Mouse (Mus musculus) heart, embryonic 11.5 days (tissue): ENCODE measurements around the gene Coch. TPM values are rescaled to one million over a fixed set of nuclear protein-coding genes. Genes with fewer than 3 reads are reported as not detected.
"Not testable (repeated sequence)": the region's sequence is repeated elsewhere in the genome, so short reads cannot be mapped to it uniquely, and the experiment has no call there.

Source experiments
- ATAC-seq: fragments of 200-750 bp; cut with Nextera tagmentation; replicated peaks from 2 replicates; pipeline ENCODE4 v1.8.0; 2017; ENCODE audit warnings: moderate library complexity; ENCODE audit not compliant: insufficient number of reproducible peaks, low FRiP score, low TSS enrichment
- H3K27ac ChIP-seq: fragments of 300-500 bp; sonication (generic); 2 replicates; pipeline ENCODE4 v1.5.1; 2014; ENCODE audit warnings: mild to moderate bottlenecking, low read depth, low read length
- H3K27me3 ChIP-seq: fragments of 300-500 bp; sonication (generic); 2 replicates; pipeline ENCODE4 v1.6.1; 2014; ENCODE audit warnings: mild to moderate bottlenecking, low read length, mixed read lengths; ENCODE audit not compliant: control insufficient read depth, insufficient read depth
- H3K36me3 ChIP-seq: fragments of 300-500 bp; sonication (generic); 2 replicates; pipeline ENCODE4 v1.6.1; 2014; ENCODE audit warnings: mild to moderate bottlenecking, low read length, moderate library complexity, mixed read lengths; ENCODE audit not compliant: control insufficient read depth, insufficient read depth
- H3K4me1 ChIP-seq: fragments of 300-500 bp; sonication (generic); 2 replicates; pipeline ENCODE4 v1.6.1; 2014; ENCODE audit warnings: low read length; ENCODE audit not compliant: control insufficient read depth, insufficient read depth
- H3K4me2 ChIP-seq: fragments of 300-500 bp; sonication (generic); 2 replicates; pipeline ENCODE4 v1.6.1; 2014; ENCODE audit warnings: mild to moderate bottlenecking, moderate library complexity
- H3K4me3 ChIP-seq: fragments of 300-500 bp; sonication (generic); 2 replicates; pipeline ENCODE4 v1.5.1; 2014; ENCODE audit warnings: low read depth, low read length
- H3K9ac ChIP-seq: fragments of 300-500 bp; sonication (generic); 2 replicates; pipeline ENCODE4 v1.6.1; 2014; ENCODE audit warnings: mild to moderate bottlenecking, low read depth, low read length, moderate library complexity
- H3K9me3 ChIP-seq: fragments of 300-500 bp; sonication (generic); replicated peaks from 2 replicates; pipeline ENCODE4 v1.6.1; 2016; ENCODE audit warnings: low read length; ENCODE audit not compliant: control insufficient read depth
- WGBS: fragments of 180-500 bp; shearing (Covaris S2); extraction: QIAGEN DNeasy Blood & Tissue Kit; methylation state at CpG from one replicate; pipeline ENCODE4 v1.1.7; 2014; ENCODE audit not compliant: insufficient replicate concordance; 5-methylcytosine and 5-hydroxymethylcytosine counted together
- polyA plus RNA-seq: library from polyadenylated mRNA; unstranded; fragments of >200 nt; fragmentation: Nextera tagmentation; extraction: Ambion mirVana; gene quantifications from 2 replicates; pipeline ENCODE4 v1.2.1, GENCODE M21; 2014

Coch gene
- polyA plus RNA-seq, 1 experiment from 2014 or later: 1.7 TPM

DNA sequence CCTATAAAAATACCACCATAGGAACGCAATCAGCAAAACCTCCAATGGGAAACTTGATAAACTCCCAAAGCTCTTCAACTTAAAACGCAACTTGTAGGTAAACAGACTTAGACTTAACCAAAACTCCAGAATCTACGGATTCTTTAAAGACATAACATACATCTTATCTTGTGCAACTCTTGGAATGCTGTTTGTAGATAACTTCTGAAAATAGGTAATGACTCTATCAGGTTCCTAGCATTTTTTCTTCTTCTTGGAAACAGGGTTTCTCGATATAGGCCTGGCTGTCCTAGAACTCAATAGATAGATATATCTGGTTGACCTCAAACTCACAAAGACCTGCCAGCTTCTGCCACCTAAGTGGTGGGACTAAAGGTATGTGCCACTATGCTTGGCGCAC lies 28.0 kb downstream of the Coch start:
- H3K4me1 ChIP-seq: no peaks in the 10 kb centered on the region
- no peak overlapping the region for H3K4me3 ChIP-seq
- no peak overlapping the region for H3K27ac ChIP-seq
- ATAC-seq: no peak
- H3K9ac ChIP-seq: no peak overlapping the region
- H3K9me3 ChIP-seq: no peaks in the 10 kb centered on the region
- H3K27me3 ChIP-seq: no peaks in the 10 kb centered on the region
- no peak overlapping the region for H3K4me2 ChIP-seq
- WGBS: 76% methylated on average over 5 of the region's 5 CpGs
- peaks cover 8% of the 10 kb centered on the region for H3K36me3 ChIP-seq

DNA sequence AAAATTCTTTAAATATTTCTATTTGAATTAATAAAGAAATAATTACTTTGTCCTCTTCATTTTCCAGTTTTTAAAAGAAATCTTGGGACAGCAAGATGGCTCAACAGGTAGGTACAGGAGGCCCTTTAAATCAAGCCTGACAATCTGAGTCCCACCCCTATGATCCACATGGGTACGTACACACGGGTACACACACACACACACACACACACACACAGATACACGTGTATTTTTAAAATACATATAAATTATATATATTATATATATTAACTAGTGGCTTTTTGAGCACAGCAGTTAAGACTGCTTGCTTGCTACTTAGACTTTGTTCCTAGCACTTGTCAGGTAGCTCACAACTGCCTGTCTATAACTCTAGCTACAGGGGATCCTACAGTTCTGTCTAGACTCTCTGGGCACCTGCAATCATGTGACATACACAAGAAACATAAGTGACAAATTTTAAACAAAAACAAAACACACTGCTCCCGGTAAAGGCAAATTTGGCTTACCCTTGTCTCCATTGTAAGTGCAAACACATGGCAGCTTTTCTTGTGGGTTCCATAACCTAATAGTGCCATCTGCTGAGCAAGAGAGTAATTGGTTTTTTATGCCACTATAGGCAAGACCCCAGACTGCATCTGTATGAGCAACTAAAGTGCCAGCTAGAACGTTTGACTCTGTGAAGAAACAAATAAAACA lies 29.7 kb downstream of the Coch start:
- H3K4me1 ChIP-seq: no peaks in the 10 kb centered on the region
- H3K9ac ChIP-seq: no peak overlapping the region
- no peak overlapping the region for H3K4me2 ChIP-seq
- H3K27me3 ChIP-seq: no peaks in the 10 kb centered on the region
- H3K27ac ChIP-seq: no peak overlapping the region
- no peak for ATAC-seq
- 85% methylated on average over 5 of the region's 5 CpGs for WGBS
- 0 out of 2 replicates have a peak, but pooled peaks cover 2% of the 10 kb centered on the region for H3K36me3 ChIP-seq
- no peak overlapping the region for H3K4me3 ChIP-seq
- H3K9me3 ChIP-seq: no peaks in the 10 kb centered on the region

DNA sequence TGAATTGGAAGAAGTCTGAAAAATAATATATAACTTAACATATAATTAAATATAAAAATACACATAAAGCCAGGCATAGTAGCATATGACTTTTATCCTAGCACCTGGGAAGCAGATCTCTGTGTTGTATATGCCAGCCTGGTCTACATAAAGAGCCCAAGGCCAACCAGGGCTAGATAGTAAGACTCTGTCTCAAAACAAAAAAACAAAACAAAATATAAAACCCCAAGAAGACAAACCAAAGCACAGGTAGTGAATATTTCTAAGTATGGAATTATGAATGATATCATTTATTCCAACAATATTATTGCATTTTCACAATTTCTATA lies 30.2 kb downstream of the Coch start:
- Histone ChIP-seq H3K4me1 (no peaks in the 10 kb centered on the region), H3K36me3 (0 out of 2 replicates have a peak, but pooled peaks cover 2% of the 10 kb centered on the region), H3K27ac (no peak overlapping the region), H3K27me3 (no peaks in the 10 kb centered on the region), H3K9me3 (no peaks in the 10 kb centered on the region), H3K9ac (no peak overlapping the region), H3K4me3 (no peak overlapping the region), H3K4me2 (no peak overlapping the region)
- no peak for ATAC-seq

DNA sequence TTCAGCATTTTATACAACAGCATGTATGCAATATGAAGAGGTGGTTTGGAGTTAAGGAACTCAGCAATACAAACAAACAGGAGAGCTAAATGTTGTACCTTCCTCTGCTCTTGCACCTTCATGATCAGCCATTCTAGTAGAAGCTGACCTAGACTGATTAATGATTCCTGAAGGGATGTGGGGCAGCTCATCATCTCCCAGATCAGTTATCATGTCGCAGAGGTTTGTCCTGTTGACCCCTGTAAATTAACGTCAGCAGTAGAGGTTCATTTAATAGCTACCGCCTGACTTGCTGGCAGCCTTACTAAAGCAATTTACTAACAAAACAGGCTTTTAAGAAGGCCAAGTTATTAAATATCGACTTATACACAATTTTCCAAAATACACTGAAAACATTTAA lies 40.3 kb downstream of the Coch start:
- ATAC-seq: no peak
- Histone ChIP-seq H3K9ac (no peak overlapping the region), H3K4me3 (no peak overlapping the region), H3K27me3 (no peaks in the 10 kb centered on the region), H3K4me1 (0 out of 2 replicates have a peak, but pooled peaks cover 8% of the 10 kb centered on the region), H3K27ac (no peak overlapping the region), H3K4me2 (no peak overlapping the region), H3K36me3 (no peaks in the 10 kb centered on the region), H3K9me3 (no peaks in the 10 kb centered on the region)
- WGBS: 77% methylated on average over 4 of the region's 4 CpGs

DNA sequence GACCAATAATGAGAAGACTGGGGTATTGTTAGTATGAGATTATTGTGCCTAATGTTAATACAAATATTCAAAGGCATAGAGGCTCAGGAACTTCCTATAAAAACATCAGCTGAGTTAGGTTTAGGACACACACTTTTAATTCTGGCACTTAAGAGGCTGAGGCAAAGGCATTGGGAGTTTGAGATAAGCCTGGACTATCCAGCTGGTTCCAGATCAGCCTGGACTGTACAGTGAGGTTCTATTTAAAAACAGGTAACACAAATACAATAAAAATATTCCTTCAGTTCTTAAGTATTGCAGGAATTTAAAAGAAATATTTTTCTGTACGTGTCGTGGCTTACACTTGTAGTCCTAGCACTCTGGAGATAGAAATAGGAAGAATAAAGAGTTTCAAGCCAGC lies 43.1 kb downstream of the Coch start:
- no peak for ATAC-seq
- H3K36me3 ChIP-seq: no peaks in the 10 kb centered on the region
- WGBS: 75% methylated on average over 2 of the region's 2 CpGs
- H3K27me3 ChIP-seq: no peaks in the 10 kb centered on the region
- no peak overlapping the region for H3K4me3 ChIP-seq
- H3K4me2 ChIP-seq: no peak overlapping the region
- H3K9ac ChIP-seq: no peak overlapping the region
- 0 out of 2 replicates have a peak, but pooled peaks cover 8% of the 10 kb centered on the region for H3K4me1 ChIP-seq
- no peaks in the 10 kb centered on the region for H3K9me3 ChIP-seq
- no peak overlapping the region for H3K27ac ChIP-seq

DNA sequence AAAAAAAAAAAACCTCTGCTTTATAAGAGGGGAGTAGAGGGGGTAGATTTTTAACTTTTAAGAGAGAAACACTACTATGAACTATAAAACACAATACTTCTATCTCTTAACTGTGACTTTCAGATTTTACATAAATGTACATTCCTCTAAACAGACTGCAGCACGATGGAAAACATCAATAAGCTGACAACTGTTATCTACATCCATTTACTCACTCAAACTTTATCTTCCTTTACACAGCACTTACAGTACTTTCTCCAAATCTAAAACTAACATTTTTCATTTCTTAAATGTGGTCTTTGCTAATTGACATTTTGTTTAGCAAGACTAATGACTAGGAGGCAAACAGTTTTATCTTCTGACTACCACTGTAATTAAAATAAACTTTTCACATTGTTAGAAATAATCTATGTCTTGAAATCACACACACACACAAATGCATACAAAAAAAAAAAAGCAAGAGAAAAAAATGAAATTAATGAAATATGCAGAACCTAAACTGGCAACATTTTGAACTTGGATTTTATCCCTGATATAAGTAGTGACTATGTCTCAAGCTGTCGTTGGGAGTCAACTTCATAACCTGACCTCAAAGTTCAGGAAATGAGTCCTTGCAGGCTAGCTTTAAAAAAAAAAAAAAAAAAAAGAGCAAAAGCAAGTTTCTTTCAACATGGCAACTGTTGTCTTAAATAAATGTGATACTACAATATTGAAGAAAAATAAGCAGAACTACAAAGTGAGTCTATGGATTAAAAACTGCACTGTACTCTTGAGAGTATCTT lies 43.7 kb downstream of the Coch start:
- WGBS: 34% methylated on average over 2 of the region's 2 CpGs
- Histone ChIP-seq H3K27me3 (no peaks in the 10 kb centered on the region), H3K4me2 (no peak overlapping the region), H3K4me1 (0 out of 2 replicates have a peak, but pooled peaks cover 8% of the 10 kb centered on the region), H3K36me3 (0 out of 2 replicates have a peak, but pooled peaks cover under 1% of the 10 kb centered on the region), H3K27ac (no peak overlapping the region), H3K9ac (no peak overlapping the region), H3K4me3 (no peak overlapping the region), H3K9me3 (no peaks in the 10 kb centered on the region)
- ATAC-seq: no peak

DNA sequence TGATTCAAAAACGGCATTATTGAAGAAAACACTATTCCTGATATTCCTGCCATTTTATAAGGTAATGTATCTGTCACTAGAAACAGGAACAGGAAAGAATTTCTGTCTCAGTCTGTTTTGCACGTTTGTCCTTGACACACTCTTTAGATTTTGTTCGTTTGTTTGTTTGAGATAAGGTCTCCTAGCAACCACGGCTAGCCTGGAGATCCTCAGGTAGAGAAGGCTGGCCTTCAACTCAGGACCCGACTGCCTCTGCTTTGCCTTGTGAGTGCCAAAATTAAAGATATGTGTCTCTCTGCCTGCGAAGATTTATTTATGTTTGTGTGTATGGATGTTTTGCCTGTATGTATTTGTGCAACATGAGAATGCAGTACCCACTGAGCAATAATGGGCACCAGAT lies 48.7 kb downstream of the Coch start:
- no peak for ATAC-seq
- WGBS: 21% methylated on average over 6 of the region's 6 CpGs

DNA sequence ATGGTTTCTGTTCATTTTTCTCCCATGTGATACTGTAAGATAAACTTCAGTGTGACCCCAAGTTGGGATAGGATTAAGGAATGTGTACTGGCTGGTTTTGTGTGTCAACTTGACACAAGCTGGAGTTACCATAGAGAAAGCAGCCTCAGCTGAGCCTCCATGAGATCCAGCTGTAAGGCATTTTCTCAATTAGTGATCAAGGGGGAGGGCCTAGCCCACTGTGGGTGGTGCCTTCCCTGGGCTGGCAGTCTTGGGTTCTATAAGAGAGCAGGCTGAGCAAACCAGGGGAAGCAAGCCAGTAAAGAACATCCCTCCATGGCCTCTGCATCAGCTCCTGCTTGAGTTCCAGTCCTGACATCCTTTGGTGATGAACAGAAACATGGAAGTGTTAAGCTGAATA lies 56.3 kb downstream of the Coch start:
- not testable (repeated sequence) for H3K9me3 ChIP-seq, H3K27me3 ChIP-seq, H3K36me3 ChIP-seq, H3K9ac ChIP-seq, ATAC-seq, H3K4me2 ChIP-seq, H3K27ac ChIP-seq, H3K4me3 ChIP-seq, H3K4me1 ChIP-seq

More for the DNA sequence above, 48.7 kb downstream of the Coch start:
- Histone ChIP-seq H3K27ac (peak overlapping the region; percentile 35; the same call in 1 of the 2 replicates), H3K4me1 (0 out of 2 replicates have a peak, but pooled peaks cover 5% of the 10 kb centered on the region), H3K9me3 (no peaks in the 10 kb centered on the region), H3K4me3 (no peak overlapping the region), H3K27me3 (no peaks in the 10 kb centered on the region), H3K9ac (no peak overlapping the region), H3K4me2 (no peak overlapping the region), H3K36me3 (0 out of 2 replicates have a peak, but pooled peaks cover 6% of the 10 kb centered on the region)
